Mouse (Mus musculus): ENCODE data around the gene Tmem255b. TPM values are rescaled to one million over a fixed set of nuclear protein-coding genes. Genes with fewer than 3 reads are reported as not detected.

Gene Tmem255b
- polyA plus RNA-seq, 1 experiment from 2014 or later, result 0.29 TPM

Other genes starting within 250 kb of the Tmem255b start
- gene Grtp1, start 234.6 kb upstream of the Tmem255b start, polyA plus RNA-seq (2015; fragmentation: Nextera tagmentation; extraction: Ambion mirVana), result 16.6 and 16.9 TPM in 2 replicates
- gene Adprhl1, start 181.0 kb upstream of the Tmem255b start, polyA plus RNA-seq (2015; fragmentation: Nextera tagmentation; extraction: Ambion mirVana), result 1.0 and 1.4 TPM in 2 replicates
- 29.7 and 31.5 TPM in 2 replicates for gene Dcun1d2, start 147.1 kb upstream of the Tmem255b start, polyA plus RNA-seq (2015; fragmentation: Nextera tagmentation; extraction: Ambion mirVana)
- gene Tmco3, start 147.0 kb upstream of the Tmem255b start, polyA plus RNA-seq (2015; fragmentation: Nextera tagmentation; extraction: Ambion mirVana), result 49.3 and 58.4 TPM in 2 replicates
- 157 and 161 TPM in 2 replicates for gene Tfdp1, start 96.4 kb upstream of the Tmem255b start, polyA plus RNA-seq (2015; fragmentation: Nextera tagmentation; extraction: Ambion mirVana)
- not detected in 2 replicates for gene Atp4b, start 38.4 kb upstream of the Tmem255b start, polyA plus RNA-seq (2015; fragmentation: Nextera tagmentation; extraction: Ambion mirVana)
- gene Grk1, start 30.1 kb upstream of the Tmem255b start, polyA plus RNA-seq (2015; fragmentation: Nextera tagmentation; extraction: Ambion mirVana), result 0.01 TPM in 1 of 2 replicates, not detected in the other
- 19.3 and 19.9 TPM in 2 replicates for gene Gas6, start 59.3 kb downstream of the Tmem255b start, polyA plus RNA-seq (2015; fragmentation: Nextera tagmentation; extraction: Ambion mirVana)
- gene 1700029H14Rik, start 127.3 kb downstream of the Tmem255b start, polyA plus RNA-seq (2015; fragmentation: Nextera tagmentation; extraction: Ambion mirVana), result not detected in 2 replicates
- 20.5 and 25.3 TPM in 2 replicates for gene Rasa3, start 242.4 kb downstream of the Tmem255b start, polyA plus RNA-seq (2015; fragmentation: Nextera tagmentation; extraction: Ambion mirVana)